Mouse (Mus musculus) common myeloid progenitor, adult 5-6 weeks (primary cell): ENCODE data around the gene Kctd17. TPM values are rescaled to one million over a fixed set of nuclear protein-coding genes. Genes with fewer than 3 reads are reported as not detected.

Experiments used
- ATAC-seq: replicated peaks from 2 replicates; pipeline ENCODE4 v1.8.0; 2016; ENCODE audit warnings: low read depth, mild to moderate bottlenecking, moderate TSS enrichment, inconsistent platforms; ENCODE audit not compliant: poor library complexity, severe bottlenecking
- total RNA-seq: library from RNA; stranded (forward); fragments of 200-1000, 187-1606 nt; gene quantifications from 2 replicates; pipeline ENCODE4 v1.2.3, GENCODE M21; 2017

The Kctd17 gene
- total RNA-seq, 1 experiment from 2014 or later: 11.8 TPM

GRCm38 (mm10) chr15:78442231-78442630 lies 13.9 kb downstream of the Kctd17 start:
- ATAC-seq: no peak

- no peak for ATAC-seq
These were observed 15.5 kb downstream of the Kctd17 start for GRCm38 (mm10) chr15:78443857-78444256.

GRCm38 (mm10) chr15:78447121-78447520 lies 18.8 kb downstream of the Kctd17 start:
- no peak for ATAC-seq

DNA sequence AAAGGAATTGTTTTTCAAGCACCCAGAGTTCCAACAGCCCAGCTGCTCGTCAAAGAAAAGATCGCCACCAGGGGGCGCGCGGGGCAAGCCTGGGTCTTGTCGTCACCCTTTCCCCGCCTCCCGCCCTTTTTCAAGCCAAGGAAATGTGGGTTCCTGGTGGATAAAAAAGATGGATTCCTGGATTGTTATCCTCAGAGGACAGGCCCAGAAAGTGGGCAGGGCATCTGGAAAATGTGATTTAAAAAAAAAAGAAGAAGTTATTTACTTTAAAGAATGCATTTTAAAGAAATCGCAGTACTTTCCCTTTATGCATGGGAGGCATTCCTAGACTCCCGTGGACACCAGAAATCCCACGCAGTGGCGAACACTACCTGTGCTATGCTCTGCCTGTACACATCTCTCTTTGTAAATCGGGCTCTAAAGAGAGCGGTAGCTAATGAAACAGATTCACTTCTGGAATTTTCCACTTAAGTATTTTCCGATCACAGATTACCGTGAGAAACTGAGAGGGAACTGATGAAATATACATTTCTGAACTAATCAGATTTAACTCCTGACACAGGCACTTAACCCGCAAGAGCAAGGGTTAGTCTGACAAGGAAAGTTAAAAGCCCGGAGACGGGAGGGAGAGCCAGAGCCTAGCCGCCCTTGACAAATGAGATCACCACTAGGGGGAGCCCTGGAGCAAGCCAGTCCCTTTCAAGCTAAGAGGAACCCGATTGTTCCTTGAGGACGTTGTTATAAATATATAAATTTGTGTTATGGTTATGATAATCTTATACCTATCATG lies 19.6 kb downstream of the Kctd17 start:
- ATAC-seq: peak; percentile 54

DNA sequence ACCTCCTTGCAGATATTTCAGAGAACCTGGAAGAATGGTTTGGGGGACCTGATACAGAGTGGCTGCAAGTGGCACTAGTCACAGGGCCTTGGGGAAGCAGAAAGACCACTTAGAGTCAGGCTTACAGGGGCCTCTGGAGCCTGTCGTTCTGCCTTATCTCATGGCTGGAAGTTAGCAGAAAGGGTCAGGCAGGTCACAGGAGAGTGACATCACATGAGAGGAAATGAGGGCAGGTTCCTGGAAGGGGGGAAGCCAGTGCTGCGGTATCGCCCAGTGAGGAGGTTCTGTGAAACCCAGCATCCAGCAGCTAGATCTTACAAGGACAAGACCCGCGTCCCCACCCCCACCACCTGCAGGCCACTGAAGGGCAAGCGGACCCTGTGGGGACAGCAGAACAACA lies 20.8 kb downstream of the Kctd17 start:
- ATAC-seq: no peak

GRCm38 (mm10) chr15:78449694-78450418 lies 21.5 kb downstream of the Kctd17 start:
- peak; percentile 60 for ATAC-seq

GRCm38 (mm10) chr15:78450419-78450768 lies 22.0 kb downstream of the Kctd17 start:
- ATAC-seq: peak; percentile 15

DNA sequence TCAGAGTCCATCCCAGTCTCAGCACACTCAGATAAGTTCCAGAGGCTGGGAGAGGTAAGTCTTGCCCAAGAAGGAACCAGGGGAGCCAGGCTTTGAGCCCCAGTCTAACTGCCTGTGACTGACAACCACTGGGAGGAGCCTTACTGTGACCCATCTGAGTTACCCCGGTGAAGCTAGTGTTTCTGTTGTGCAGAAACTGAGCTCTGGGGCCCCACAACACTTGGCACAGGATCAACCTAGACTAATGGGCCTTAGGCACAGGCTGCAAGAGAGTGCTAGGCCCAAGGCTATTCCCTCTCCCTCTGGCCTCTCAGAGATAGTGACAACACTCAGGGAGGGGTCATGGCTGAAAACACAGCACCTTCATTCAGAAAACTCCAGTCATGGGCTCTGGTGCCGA lies 22.8 kb downstream of the Kctd17 start:
- ATAC-seq: no peak

- ATAC-seq: no peak
These were observed 24.6 kb downstream of the Kctd17 start for GRCm38 (mm10) chr15:78452929-78453328.

GRCm38 (mm10) chr15:78455168-78455567 lies 26.8 kb downstream of the Kctd17 start:
- peak; percentile 45; the same call in 1 of the 2 replicates for ATAC-seq

DNA sequence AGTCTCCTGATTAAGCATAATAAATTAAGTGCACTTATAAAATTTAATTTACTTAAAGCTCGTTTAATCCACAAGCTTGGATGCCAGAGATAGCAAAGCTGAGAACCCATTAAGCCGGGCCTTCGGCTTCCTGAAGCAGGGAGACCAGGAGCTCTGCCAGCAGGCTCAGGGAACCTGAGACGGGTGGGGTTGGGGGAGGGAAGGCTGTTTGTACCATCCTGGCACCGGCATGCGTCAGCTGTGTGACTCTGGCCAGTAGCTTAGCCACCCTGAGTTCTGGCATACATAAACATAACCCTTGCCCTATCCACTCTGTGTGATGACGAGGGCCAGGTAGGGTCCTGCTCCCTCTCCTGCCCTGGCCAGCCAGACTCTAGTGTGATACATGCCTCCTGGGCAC lies 27.7 kb downstream of the Kctd17 start:
- ATAC-seq: no peak

DNA sequence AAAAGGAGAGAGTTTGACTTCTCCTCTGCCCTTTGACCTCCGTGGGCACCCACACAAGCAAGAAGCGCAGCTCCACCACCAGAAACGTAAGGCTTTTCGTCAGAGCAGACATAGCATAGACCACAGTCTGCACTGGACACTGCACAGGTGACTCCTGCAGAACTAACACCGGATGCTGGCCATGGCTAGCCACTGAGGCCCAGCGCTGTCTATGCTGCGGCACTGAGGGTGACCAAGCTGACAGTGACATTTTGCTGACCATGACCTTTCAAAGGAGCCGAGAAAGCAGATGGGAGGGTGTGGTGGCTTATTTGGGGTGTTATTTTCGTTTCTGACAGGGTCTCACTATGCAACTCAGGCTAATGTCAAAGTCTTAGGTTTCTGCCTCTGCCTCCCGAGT lies 28.8 kb downstream of the Kctd17 start:
- ATAC-seq: no peak

GRCm38 (mm10) chr15:78462981-78463380 lies 34.6 kb downstream of the Kctd17 start:
- peak; percentile 67 for ATAC-seq

DNA sequence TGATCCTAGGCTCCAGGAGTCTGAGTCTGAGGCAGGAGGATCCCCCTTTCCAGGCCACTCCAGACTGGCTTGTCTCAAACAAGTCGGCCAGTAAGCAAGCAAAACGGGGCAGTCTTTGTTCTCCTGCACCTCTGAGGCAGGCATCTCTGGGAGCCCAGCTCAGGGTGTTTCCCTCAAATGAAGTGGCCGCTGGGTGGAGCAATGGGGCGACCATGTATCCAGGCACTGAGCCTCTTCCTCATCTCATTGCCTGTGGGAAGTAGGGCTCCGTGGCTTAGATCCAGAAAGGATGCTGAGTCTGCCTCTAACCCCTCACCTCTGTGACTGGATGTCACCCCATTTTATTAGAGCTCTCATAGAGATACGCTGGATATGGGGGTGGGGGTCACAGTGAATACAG lies 38.4 kb downstream of the Kctd17 start:
- no peak for ATAC-seq

DNA sequence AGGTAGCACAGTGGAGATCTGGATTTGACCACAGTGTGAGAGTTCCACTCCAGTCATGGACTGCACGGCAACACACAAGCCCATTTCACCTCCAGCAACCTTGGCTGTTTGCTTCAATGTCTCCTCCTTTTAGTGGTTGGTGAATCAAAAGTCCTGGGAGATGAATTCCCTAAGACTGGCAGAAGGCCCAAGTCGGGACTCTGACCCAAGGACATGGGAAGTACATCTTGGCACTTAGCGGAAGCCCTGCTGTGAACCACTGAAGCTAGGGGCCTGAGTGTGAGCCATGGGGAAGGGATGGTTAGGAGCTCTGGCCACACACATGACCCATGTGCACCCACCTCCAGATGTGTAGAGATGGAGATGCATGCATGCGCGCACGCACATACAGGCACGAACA lies 39.2 kb downstream of the Kctd17 start:
- ATAC-seq: no peak

GRCm38 (mm10) chr15:78468379-78468937 lies 40.1 kb downstream of the Kctd17 start, which contains the start of gene Tmprss6:
Tmprss6 (minus strand) TSS chr15:78468634.
- ATAC-seq: no peak

DNA sequence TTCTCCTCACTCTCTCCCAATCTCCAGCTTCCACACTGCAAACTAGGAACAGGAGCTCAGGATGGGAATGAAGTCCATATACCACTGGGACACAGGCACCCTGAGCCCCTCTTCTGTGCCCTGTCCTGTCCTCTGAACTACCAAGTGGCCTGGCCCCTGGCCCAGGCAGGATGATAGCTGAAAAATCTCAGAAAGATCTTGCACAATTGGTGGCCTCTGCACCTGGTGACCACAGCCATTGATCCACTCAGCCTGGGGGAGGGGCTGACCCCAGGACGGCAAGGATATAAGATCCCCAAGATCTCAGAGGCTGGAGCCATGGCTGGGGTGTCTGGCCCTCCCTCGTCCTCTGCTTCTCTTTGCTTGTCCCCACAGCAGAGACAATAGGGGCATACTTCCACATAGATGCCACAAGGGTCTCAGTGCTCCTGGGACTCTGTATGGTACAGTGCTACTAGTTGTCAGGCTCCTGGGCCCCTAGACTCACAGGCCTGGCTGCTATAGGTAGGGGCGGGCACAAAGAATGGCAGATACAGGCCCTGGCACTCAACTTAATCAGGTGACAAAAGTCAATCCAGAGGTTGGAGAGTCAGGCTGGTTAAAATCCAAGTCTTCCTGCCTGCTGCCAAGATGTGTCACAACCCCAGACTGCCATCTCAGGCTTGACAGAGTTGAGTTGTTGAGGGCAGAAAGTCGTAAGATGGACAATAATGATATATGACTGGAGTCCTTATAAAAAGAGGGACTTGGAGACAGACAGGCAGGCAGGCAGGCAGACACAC lies 42.3 kb downstream of the Kctd17 start:
- no peak for ATAC-seq

DNA sequence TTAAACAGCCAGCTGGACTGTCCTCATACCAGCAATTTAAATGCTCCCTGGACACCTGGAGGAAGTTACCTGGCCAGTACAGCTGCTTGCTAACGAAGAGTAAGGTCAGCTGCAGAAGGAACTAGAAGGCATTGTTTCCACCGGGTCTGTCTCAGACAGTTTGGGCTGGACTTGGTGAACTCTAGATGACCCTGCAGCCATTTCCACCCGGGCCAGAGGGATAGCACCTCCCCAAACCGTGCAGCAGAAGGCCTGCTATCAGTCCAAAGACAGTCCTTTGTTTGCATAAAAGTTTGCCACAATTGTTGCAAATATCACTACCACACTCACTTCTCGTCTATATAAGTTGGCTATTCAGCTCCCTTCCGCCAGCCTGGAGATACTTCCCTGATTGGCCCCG lies 43.5 kb downstream of the Kctd17 start:
- ATAC-seq: no peak

- ATAC-seq: no peak
These were observed 45.1 kb downstream of the Kctd17 start for GRCm38 (mm10) chr15:78473442-78473841.

DNA sequence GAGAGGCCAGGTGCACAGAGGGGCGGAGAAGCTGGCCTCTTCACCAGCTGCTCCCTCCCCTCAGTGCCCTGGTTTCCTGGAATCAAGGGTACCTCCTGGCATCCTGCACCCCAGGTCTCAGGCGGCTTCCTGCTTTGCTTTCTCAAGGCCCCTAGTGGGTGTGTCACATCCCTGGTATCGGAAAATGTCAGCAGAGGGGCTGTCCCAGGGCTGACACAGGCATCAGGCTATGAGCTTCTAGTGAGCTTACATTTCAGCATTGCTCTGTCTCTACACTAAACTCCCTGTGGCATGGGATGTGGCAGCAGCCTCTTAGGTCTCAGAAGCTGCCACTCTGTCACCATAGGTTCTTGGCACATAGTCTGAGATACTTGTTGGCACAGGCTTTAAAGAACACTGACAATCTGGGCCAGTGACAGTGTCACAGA lies 47.3 kb downstream of the Kctd17 start:
- no peak; the same call in 1 of the 2 replicates for ATAC-seq
